Mouse (Mus musculus) myocyte (in vitro differentiated cells): ENCODE measurements at regions not wholly inside any gene's neighbourhood (a gene's known extent, or its start where the extent isn't known, plus 50 kb on each side); places are given as distances from the start of the nearest gene placed in this dataset.
A peak's percentile ranks its signal among the peaks of the same experiment; 100 is the strongest.

Source experiments
- H3K27me3 ChIP-seq: one replicate; pipeline ENCODE4 v1.6.1; 2011; ENCODE audit not compliant: control insufficient read depth, insufficient read depth, insufficient read length
- H3K36me3 ChIP-seq: one replicate; pipeline ENCODE4 v1.6.1; 2011; ENCODE audit not compliant: control insufficient read depth, insufficient read depth
- H3K4me2 ChIP-seq: one replicate; pipeline ENCODE4 v1.6.1; 2011; ENCODE audit warnings: low read depth, control low read depth
- H3K4me3 ChIP-seq: one replicate; pipeline ENCODE4 v1.5.1; 2011; ENCODE audit warnings: mild to moderate bottlenecking, control low read depth, moderate library complexity
- H3K79me2 ChIP-seq: one replicate; pipeline ENCODE4 v1.6.1; 2011; ENCODE audit not compliant: control insufficient read depth, insufficient read depth
- H3ac ChIP-seq: one replicate; pipeline ENCODE4 v1.6.1; 2011; ENCODE audit not compliant: control insufficient read depth, insufficient read length
- CEBPB ChIP-seq: IDR thresholded peaks from 2 replicates; pipeline ENCODE4 v1.6.1; 2011; ENCODE audit warnings: mild to moderate bottlenecking, moderate library complexity; ENCODE audit not compliant: poor library complexity, insufficient read depth, severe bottlenecking
- E2F4 ChIP-seq: IDR thresholded peaks from one replicate; pipeline ENCODE4 v1.6.1; 2011; ENCODE audit warnings: mild to moderate bottlenecking, control low read depth, moderate library complexity; ENCODE audit not compliant: insufficient read depth
- MAX ChIP-seq: IDR thresholded peaks from one replicate; pipeline ENCODE4 v1.6.1; 2011; ENCODE audit warnings: low read depth, mild to moderate bottlenecking, control low read depth
- MYOD1 ChIP-seq, 3 experiments: IDR thresholded peaks; one replicate each; pipeline ENCODE4 v1.6.1; 2011; ENCODE audit warnings: control low read depth in 2 of 3, low read depth in 2 of 3, mild to moderate bottlenecking in 2 of 3, moderate library complexity in 1 of 3; ENCODE audit not compliant: insufficient read length in 2 of 3, control insufficient read depth in 1 of 3
- MYOG ChIP-seq, 3 experiments: IDR thresholded peaks; one replicate each; pipeline ENCODE4 v1.6.1; 2011; ENCODE audit warnings: control low read depth in 2 of 3, low read depth in 2 of 3, mild to moderate bottlenecking in 2 of 3; ENCODE audit not compliant: insufficient read length in 2 of 3, control insufficient read depth in 1 of 3, insufficient read depth in 1 of 3
- POLR2A ChIP-seq: IDR thresholded peaks from one replicate; pipeline ENCODE4 v1.6.1; 2011; ENCODE audit warnings: low read depth, mild to moderate bottlenecking, control low read depth, moderate library complexity; ENCODE audit not compliant: insufficient read length
- POLR2AphosphoS2 ChIP-seq: IDR thresholded peaks from one replicate; pipeline ENCODE4 v1.6.1; 2011; ENCODE audit warnings: low read depth, control low read depth; ENCODE audit not compliant: insufficient read length
- REST ChIP-seq: IDR thresholded peaks from one replicate; pipeline ENCODE4 v1.6.1; 2011; ENCODE audit warnings: mild to moderate bottlenecking, control low read depth, moderate library complexity; ENCODE audit not compliant: insufficient read depth, insufficient read length
- SRF ChIP-seq: IDR thresholded peaks from one replicate; pipeline ENCODE4 v1.6.1; 2011; ENCODE audit warnings: low read depth; ENCODE audit not compliant: control insufficient read depth, insufficient read length
- TCF12 ChIP-seq: IDR thresholded peaks from one replicate; pipeline ENCODE4 v1.6.1; 2011; ENCODE audit warnings: mild to moderate bottlenecking, control low read depth; ENCODE audit not compliant: poor library complexity, insufficient read depth, severe bottlenecking
- TCF3 ChIP-seq: IDR thresholded peaks from one replicate; pipeline ENCODE4 v1.6.1; 2011; ENCODE audit warnings: low read depth, control low read depth; ENCODE audit not compliant: insufficient read length
- USF1 ChIP-seq: IDR thresholded peaks from one replicate; pipeline ENCODE4 v1.6.1; 2011; ENCODE audit warnings: low read depth, mild to moderate bottlenecking, control low read depth, moderate library complexity

DNA sequence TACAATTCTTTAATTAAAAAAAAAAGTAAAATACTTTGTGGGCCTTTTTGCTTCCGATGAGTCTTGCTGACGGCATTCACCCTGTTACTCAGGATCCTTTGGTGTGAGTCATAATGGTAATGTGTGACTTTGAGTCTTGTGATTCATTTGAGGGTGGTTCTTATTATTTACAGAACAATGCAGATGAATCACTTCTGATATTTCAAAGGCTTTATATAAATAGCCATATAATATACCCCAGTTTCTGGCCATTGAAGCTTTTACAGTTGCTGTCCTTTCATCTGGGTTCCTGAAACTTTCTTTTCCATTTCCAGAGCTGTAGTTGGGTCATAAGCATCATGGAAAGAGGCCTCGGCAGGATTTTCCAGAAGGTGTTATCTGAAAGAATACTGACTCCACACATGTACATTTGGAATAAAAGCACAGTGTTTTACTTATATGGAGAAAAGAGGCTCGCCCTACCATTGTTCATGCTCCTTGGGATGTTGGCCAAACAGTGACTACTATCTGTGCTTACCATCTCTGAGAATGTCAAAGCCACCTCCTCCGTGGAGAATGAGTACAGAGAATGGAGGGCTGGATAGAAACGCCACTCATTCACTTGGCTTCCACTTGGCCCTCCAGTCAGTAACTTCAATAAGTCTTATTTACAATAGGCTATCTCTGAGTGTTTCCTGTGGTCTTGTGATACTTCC lies 385.1 kb upstream of the Fam98a start:
- no peak for TF ChIP-seq REST
- TF ChIP-seq CEBPB, result 0 out of 2 replicates have a peak, but pooled peaks have one; percentile 11
- TF ChIP-seq USF1, result no peak
- no peaks in the 10 kb centered on the region for H3K79me2 ChIP-seq
- no peaks in the 10 kb centered on the region for H3K27me3 ChIP-seq
- H3K4me2 ChIP-seq, result peak overlapping the region; percentile 47
- H3K4me3 ChIP-seq, result no peak overlapping the region
- no peak overlapping the region for H3ac ChIP-seq
- no peaks in the 10 kb centered on the region for H3K36me3 ChIP-seq

DNA sequence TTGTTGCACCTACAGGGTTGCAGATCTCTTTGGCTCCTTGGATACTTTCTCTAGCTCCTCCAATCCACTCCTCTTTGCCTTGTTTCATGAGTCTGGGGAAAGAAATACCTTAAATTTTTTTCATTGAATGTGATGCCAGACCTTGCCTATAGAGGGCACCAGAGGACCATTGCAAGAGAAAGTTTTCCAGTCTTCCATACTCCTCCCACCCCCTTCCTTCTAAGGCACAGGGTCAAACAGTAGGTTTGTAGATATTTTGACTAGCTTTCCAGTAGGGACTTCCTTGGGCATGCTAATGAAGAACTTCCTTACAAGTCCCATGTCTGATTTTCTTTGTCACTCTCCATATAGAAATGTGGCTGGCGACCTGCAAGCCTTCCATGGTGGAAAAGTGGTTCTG lies 379.3 kb upstream of the Fam98a start:
- Histone ChIP-seq H3K4me2 (no peak overlapping the region), H3K27me3 (no peaks in the 10 kb centered on the region), H3ac (no peak overlapping the region), H3K36me3 (no peaks in the 10 kb centered on the region), H3K4me3 (no peak overlapping the region), H3K79me2 (no peaks in the 10 kb centered on the region)
- TF ChIP-seq CEBPB (no peak), TCF3 (no peak), REST (no peak), MAX (no peak), POLR2A (no peak), POLR2AphosphoS2 (no peak), SRF (no peak), MYOD1 (IDR thresholded peaks at IDR 0.05; ENCODE audit: control insufficient read depth in 1 of 3, insufficient read length in 2 of 3, low read depth in 2 of 3) (no peak), USF1 (no peak), TCF12 (no peak), E2F4 (no peak), MYOG (IDR thresholded peaks at IDR 0.05; ENCODE audit: control insufficient read depth in 1 of 3, insufficient read depth in 1 of 3, insufficient read length in 2 of 3, low read depth in 2 of 3) (no peak)

DNA sequence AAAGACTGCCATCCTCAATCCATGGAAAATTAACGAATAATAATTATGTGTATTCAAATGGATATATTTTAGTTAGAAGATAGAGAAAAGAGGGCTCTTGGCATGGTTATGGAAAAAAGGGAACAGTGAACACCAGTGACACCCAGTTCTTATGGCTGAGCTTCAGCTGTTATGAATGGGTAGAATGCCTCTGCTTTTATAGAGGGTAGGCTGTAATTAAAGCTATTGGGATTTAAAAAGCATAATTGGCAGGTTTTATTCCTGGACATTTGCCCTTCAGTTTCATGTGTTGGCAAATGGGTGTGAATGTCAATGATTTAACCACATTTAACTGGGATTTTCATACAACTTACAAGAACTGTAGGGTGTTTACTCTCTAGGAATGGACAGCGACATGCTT lies 368.5 kb upstream of the Fam98a start:
- TF ChIP-seq MYOD1 (IDR thresholded peaks at IDR 0.05; ENCODE audit: control insufficient read depth in 1 of 3, insufficient read length in 2 of 3, low read depth in 2 of 3), result no peak
- TF ChIP-seq CEBPB, result no peak
- no peak for TF ChIP-seq SRF
- TF ChIP-seq USF1, result no peak
- no peak for TF ChIP-seq TCF3
- no peak for TF ChIP-seq POLR2AphosphoS2
- no peak for TF ChIP-seq REST
- Histone ChIP-seq H3K36me3 (no peaks in the 10 kb centered on the region), H3K4me2 (no peak overlapping the region), H3ac (no peak overlapping the region), H3K4me3 (no peak overlapping the region), H3K27me3 (no peaks in the 10 kb centered on the region), H3K79me2 (no peaks in the 10 kb centered on the region)

DNA sequence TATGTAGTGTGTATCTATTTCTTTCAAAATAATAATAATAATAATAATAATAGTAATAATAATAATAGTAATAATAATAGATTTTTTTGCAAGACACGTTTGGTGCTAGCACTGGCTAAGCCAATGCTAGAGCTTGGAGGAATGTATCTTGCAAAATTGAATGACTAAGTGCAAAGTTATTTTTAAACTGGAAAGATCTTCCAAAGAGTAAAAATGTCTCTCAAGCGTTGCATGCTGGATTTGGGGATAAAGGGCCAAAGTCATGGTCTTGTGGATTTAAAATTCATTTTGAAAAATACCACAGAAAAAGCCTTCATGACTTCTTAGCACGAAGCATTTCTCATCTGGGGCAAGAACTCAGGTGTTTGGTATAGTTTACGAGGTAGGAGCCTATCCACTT lies 365.3 kb upstream of the Fam98a start:
- Histone ChIP-seq H3ac (no peak overlapping the region), H3K4me3 (no peak overlapping the region), H3K79me2 (no peaks in the 10 kb centered on the region), H3K27me3 (no peaks in the 10 kb centered on the region), H3K4me2 (no peak overlapping the region), H3K36me3 (no peaks in the 10 kb centered on the region)
- TF ChIP-seq SRF, result no peak
- TF ChIP-seq MYOD1 (IDR thresholded peaks at IDR 0.05; ENCODE audit: control insufficient read depth in 1 of 3, insufficient read length in 2 of 3, low read depth in 2 of 3), result no peak
- no peak for TF ChIP-seq POLR2AphosphoS2
- TF ChIP-seq TCF12, result no peak
- no peak for TF ChIP-seq E2F4
- no peak for TF ChIP-seq MAX

DNA sequence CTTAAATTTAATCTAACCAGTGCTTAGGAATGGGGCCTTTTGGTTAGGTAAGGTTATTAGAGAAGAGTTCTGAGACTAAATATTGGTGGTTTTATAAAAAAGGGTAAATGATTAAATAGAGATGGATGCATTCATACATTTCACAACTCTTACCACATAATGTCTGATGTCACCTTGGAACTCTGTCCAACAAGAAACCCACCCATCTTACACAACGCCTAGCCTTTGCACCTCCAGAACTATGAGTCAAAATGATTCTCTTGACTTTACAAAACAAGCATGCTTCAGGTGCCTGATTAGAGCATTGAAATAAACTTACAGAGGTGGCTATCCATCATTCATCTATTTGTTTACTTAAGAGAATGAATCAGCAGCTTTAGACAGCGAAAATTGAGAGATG lies 364.8 kb upstream of the Fam98a start:
- Histone ChIP-seq H3K27me3 (no peaks in the 10 kb centered on the region), H3ac (no peak overlapping the region), H3K4me2 (no peak overlapping the region), H3K79me2 (no peaks in the 10 kb centered on the region), H3K4me3 (no peak overlapping the region), H3K36me3 (no peaks in the 10 kb centered on the region)
- no peak for TF ChIP-seq USF1
- TF ChIP-seq CEBPB, result peak; percentile 58; the same call in 1 of the 2 replicates

DNA sequence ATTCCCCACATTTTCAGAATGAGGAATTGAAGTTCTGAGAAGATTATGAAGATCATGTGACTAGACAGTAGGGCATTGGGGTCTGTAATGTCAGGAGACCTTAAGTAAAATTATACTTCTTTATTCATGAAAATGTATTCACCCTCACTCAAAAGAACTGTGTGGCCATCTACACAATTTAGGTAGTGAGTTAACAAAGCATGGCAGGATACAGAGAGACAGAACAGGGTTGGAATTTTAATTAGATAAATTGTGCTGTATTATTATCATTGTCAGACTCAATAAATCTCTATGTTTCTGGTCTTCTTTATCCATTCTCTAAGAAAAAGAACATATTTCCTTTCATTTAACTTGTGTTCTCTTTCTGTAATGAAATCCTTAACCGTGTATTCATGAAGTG lies 363.5 kb upstream of the Fam98a start:
- Histone ChIP-seq H3K36me3 (no peaks in the 10 kb centered on the region), H3K27me3 (no peaks in the 10 kb centered on the region), H3K79me2 (no peaks in the 10 kb centered on the region), H3K4me3 (no peak overlapping the region), H3ac (no peak overlapping the region), H3K4me2 (no peak overlapping the region)
- TF ChIP-seq MYOG (IDR thresholded peaks at IDR 0.05; ENCODE audit: control insufficient read depth in 1 of 3, insufficient read depth in 1 of 3, insufficient read length in 2 of 3, low read depth in 2 of 3), result no peak
- no peak for TF ChIP-seq POLR2AphosphoS2
- TF ChIP-seq USF1, result no peak
- TF ChIP-seq SRF, result no peak
- TF ChIP-seq E2F4, result no peak
- TF ChIP-seq REST, result no peak
- TF ChIP-seq MAX, result no peak
- no peak for TF ChIP-seq CEBPB
- TF ChIP-seq TCF12, result no peak
